Mouse (Mus musculus) gonadal fat pad, adult 2 months (tissue): ENCODE data around the gene Adcy6. TPM values are rescaled to one million over a fixed set of nuclear protein-coding genes. Genes with fewer than 3 reads are reported as not detected.

Source experiments
- DNase-seq: peaks from one replicate; pipeline ENCODE4 v3.0.0-alpha.2; 2012; ENCODE audit warnings: low read depth
- polyA plus RNA-seq: library from polyadenylated mRNA; depleted of rRNA; stranded (reverse); fragments of >200 nt; gene quantifications from 2 replicates; pipeline ENCODE4 v1.2.3, GENCODE M21; 2012

The Adcy6 gene
- polyA plus RNA-seq, 1 experiment: 91.2 TPM

GRCm38 (mm10) chr15:98628589-98629254 lies 18.8 kb upstream of the Adcy6 start:
- no peak for DNase-seq

GRCm38 (mm10) chr15:98626487-98627212 lies 16.8 kb upstream of the Adcy6 start:
- no peak for DNase-seq

GRCm38 (mm10) chr15:98626078-98626477 lies 16.2 kb upstream of the Adcy6 start:
- no peak for DNase-seq

- no peak for DNase-seq
These were observed 13.5 kb upstream of the Adcy6 start for GRCm38 (mm10) chr15:98623361-98623821.

GRCm38 (mm10) chr15:98622721-98623120 lies 12.8 kb upstream of the Adcy6 start:
- DNase-seq: no peak

- DNase-seq: no peak
These were observed 12.3 kb upstream of the Adcy6 start for GRCm38 (mm10) chr15:98622199-98622598.

- DNase-seq: no peak
These were observed 7.3 kb upstream of the Adcy6 start for GRCm38 (mm10) chr15:98617176-98617537.

- DNase-seq: no peak
These were observed 6.7 kb upstream of the Adcy6 start for GRCm38 (mm10) chr15:98616362-98617175.

- no peak for DNase-seq
These were observed 5.9 kb upstream of the Adcy6 start for GRCm38 (mm10) chr15:98615751-98616150.

GRCm38 (mm10) chr15:98614971-98615370 lies 5.1 kb upstream of the Adcy6 start:
- no peak for DNase-seq

- no peak for DNase-seq
These were observed 4.7 kb upstream of the Adcy6 start for GRCm38 (mm10) chr15:98614551-98614950.

- no peak for DNase-seq
These were observed 2.4 kb upstream of the Adcy6 start for GRCm38 (mm10) chr15:98612229-98612628.

GRCm38 (mm10) chr15:98610131-98610633 lies 306 bp upstream of the Adcy6 start:
- DNase-seq: no peak

- DNase-seq: no peak
These were observed 1.1 kb downstream of the Adcy6 start for GRCm38 (mm10) chr15:98608784-98609250.

GRCm38 (mm10) chr15:98608058-98608783 lies 1.7 kb downstream of the Adcy6 start:
- no peak for DNase-seq

- DNase-seq: no peak
These were observed 2.3 kb downstream of the Adcy6 start for GRCm38 (mm10) chr15:98607557-98607956.

- DNase-seq: no peak
These were observed 3.1 kb downstream of the Adcy6 start for GRCm38 (mm10) chr15:98606739-98607138.

- no peak for DNase-seq
These were observed 3.8 kb downstream of the Adcy6 start for GRCm38 (mm10) chr15:98606051-98606536.

GRCm38 (mm10) chr15:98604041-98604575 lies 5.8 kb downstream of the Adcy6 start:
- DNase-seq: no peak

GRCm38 (mm10) chr15:98602921-98603458 lies 6.9 kb downstream of the Adcy6 start:
- no peak for DNase-seq
